Mouse (Mus musculus) T-helper 2 cell (primary cell): ENCODE measurements around the gene Adgrg1.
"Not testable (repeated sequence)": the region's sequence is repeated elsewhere in the genome, so short reads cannot be mapped to it uniquely, and the experiment has no call there.

ENCODE experiments used
- in situ Hi-C: fragments of 300-600 bp; cut with MboI, MseI; formaldehyde crosslinking; loops from one replicate; pipeline ENCODE4 v1.15.1; 2025; ENCODE audit warnings: high pct_unique_total_duplicates

The Adgrg1 gene

DNA sequence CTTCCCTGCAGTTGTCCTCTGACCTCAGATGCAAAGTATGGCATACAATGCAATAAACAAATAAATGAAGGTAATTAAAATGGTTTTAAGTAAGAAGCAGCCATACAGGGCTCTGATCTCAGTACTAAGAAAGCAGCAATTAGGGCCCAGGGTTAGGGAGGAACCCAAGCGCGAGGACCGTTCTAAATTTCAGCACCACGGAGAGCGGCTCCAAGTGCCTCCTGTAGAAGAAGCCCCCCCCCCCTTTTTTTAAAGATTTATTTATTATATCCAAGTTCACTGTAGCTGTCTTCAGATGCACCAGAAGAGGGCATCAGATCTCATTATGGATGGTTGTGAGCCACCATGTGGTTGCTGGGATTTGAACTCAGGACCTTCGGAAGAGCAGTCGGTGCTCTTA is 53.8 kb downstream of the Adgrg1 start:
- in situ Hi-C loops, result not testable (repeated sequence)

DNA sequence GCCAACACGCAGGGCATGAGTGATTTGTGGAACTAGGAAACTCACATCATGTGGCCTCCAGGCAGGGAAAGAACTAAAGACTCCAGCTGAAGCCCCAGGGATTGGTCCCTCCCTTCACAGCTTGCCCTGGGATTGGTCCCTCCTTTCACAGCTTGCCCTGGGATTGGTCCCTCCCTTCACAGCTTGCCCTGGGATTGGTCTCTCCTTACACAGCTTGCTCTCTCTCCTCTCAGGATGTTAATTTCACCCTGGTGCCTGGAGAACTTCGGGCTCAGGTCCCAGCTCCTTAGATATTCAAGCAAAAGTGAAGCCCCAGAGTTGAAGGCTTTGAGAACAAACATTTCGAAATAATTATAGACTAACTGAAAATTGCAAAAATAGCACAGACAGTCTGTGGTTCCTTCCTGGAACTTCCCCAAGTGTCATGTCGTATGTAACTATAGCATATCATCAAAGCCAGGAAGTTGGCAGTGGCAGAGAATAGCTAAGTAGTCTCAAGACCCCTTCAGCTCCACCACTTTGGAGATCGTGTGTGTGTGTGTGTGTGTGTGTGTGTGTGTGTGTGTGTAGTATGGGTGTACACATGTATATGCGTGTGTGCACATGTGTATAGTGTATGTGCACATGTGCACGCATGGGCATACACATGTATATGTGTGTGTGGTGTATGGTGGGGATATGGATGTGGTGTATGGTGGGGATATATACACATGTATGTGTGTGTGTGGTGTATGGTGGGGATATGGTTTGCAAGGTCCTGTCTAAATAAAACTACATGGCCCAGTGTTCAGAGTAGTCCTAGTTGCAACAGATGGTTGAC is 62.8 kb downstream of the Adgrg1 start:
- in situ Hi-C loops, result no loop called here

DNA sequence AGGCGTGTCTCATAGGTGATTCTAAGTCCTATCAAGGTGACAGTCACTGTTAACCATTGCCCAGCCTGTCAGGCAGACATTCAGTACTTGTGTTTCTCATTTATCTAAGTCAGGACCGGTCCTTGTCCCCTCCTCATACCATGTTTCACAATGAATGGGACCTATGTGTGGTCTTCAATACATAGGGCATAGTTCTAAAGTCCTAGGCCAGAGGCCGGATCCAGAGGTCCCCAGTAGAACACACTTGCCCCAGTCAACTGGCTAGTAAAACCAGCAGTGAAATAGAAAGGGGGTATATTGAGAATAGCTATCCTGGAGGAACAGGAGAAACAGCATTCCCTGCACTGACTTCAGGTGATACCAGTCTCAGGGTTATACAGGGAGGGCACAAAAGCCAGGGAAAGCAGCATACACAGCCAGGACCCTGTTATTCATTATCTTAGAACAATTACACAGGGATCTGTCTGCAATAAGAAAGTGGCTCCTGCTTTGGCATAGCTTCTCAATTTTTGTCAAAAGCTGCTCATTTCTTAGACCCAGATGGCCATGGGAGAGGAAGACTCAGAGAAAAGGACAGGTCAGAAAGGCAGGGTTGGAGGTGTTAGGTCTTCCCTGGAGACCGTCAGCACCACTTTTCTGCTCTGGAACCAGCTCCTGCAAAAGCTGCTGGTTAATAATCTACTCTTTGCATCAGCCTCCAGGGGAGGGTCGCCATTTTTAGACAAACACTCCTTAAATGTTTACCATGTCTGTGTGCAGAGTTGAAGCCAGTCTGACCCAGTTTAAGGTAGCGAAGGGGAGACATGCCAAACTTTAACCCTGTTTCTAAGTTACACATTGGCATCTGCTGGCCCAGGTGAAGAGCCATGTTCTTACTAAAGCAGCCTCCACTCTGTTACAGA is 67.6 kb downstream of the Adgrg1 start:
- in situ Hi-C loops, result no loop called here

DNA sequence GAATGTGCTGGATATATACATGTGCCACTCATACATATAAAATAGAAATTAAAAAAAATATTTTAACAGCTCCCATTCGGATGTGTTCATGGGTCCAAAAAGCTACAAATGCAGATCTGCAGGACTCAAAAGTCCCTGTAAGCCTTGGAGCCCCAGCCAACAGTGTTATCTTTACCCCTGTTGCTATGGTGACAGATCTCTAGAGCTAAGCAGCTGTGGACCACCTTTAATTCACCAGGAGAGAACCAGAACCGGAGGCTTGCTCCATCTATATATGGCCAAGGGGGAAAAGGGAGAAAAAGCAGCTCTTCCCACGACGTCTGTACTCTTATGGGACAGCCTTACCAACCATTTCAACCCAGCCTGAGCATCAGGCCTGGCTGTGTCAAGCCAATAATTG is 70.3 kb downstream of the Adgrg1 start:
- in situ Hi-C loops, result no loop called here

DNA sequence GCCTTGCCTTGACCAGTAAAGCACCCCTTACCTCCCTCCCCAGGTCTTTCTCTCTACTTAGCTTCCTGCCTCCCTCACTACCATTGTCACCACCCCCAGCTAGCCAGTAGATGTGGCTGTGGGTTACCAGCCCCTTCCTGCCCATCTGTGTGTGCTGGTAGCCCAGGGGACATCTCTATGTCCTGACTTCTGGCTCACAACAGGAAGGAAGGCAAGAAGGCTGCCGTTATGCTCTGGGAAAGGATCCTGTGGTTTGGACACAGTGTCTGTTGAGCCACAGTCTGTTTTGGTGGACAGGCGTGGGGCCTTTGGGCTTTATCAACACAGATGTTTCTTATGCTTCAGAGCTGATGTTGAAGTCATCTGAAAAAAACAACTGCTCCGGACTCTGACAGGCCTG is 72.4 kb downstream of the Adgrg1 start:
- in situ Hi-C loops, result no loop called here

DNA sequence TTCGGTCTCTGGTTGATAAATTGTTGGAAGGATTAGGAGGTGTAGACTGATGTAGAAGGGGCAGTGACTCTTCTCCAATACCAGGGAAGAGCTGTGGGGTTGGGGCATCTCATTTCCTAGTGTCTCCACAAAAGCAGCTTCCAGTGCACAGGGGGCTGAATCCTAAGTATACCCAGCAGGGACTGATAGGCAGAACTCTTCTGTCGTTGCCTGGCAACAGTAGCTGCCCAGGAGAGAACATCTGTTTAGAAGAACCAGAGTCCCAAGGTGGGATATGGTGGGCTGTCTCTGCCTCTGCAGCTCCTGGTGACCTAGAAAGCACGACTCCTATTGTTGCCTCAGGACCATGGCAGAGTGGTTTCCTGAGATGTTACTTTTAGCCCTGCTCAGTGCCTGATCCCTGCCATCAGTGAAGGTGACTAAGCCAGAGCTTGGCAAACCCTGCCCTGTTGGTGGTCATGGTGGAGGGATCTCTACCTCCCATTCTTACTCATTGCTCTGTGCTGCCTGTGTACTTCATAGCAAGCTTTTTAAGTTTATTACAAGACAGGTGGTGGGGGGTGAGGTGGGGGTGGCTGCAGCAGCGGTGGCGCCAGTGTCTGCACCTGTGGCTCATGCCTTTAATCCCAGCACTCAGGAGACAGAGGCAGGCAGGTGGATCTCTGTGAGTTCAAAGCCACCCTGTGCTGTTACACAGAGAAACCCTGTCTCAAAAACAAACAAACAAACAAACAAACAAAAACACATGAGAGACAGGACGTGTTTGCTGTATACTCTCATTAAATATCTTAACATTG is 73.5 kb downstream of the Adgrg1 start:
- in situ Hi-C loops, result no loop called here

DNA sequence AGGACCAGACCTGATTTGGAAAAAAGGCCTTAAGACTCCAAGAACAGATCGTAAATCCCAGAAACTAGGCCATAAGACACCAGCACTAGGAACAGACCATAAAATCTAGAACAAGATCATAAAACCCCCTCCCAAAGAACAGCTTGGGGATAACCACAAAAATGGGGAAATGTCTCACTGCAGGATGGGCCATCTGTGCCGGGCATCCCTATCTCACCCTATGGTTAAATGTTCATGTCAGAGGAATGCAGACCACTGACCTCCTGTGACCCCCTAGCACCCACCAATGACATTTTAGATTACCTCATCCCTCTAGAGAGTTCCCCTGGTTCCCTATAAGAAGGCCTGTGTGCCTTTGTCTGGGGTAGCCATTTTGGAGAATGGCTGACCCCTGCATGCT is 75.1 kb downstream of the Adgrg1 start:
- in situ Hi-C loops, result no loop called here

DNA sequence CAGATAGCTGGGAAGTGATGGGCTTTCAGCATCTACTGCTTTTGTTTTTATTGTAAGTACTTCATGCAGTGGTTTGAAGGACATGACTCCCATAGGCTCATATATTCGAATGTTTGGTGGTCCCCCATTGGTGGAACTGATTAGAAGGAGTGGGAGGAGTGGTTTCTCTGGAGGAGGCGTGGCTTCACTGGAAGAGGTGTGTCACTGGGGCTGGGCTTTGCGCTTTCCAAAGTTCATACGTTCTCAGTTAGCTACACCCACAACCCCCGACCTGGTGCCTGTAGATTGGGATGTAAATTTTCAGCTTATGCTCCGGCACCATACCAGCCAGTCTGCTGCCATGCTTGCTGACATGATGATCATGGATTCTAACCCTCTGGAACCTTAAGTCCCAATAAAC is 79.9 kb downstream of the Adgrg1 start:
- in situ Hi-C loops, result no loop called here

DNA sequence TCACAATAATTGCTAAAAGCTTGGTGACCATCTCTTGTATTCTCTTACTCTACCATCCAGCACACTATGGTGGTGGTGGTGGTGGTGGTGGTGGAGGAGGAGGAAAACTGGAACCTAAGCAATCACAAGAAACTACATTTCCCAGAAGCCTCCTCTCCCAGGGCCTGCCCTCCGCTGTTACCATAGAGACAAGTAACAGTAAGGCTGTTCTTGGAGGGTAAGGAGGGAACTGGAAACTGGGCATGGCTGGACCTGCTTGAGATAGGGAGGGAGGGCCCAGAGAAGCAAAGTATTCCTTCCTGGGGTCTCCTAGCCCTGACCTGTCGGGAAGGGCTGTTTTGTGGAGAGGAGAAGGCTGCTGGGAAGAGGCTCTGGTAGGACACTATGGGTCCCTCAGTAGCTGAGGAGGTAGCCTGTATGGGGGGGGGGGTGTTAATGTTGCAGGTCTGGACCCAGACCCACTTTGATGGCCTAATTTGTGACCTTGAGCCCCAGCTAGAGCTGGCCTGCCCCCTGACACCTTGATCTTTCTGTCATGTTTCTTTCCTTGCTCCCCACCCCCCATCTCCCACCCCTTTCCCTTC is 80.5 kb downstream of the Adgrg1 start, which contains the start of gene Drc7:
Drc7 (plus strand) TSS at position 177 of the 584 bp plus-strand sequence.
- in situ Hi-C loops, result no loop called here

DNA sequence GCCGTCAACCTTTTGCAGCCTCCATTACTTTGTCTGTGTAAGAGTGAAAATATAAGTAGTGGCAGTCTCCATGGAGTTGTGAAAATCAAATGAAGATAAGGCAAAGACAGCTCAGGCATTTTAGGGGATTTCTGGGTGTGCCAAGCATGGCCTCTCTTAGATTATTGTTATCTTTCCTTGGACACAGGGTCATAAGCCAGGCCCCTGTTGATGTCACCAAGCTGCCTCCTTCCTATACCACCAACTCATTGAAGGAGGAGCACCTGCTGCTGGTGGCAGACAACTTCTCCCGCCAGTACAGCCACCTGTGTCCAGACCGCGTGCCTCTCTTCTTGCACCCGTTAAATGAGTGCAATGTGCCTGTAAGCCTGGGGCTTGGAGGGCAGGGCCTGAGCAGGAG is 81.9 kb downstream of the Adgrg1 start:
- in situ Hi-C loops, result no loop called here

DNA sequence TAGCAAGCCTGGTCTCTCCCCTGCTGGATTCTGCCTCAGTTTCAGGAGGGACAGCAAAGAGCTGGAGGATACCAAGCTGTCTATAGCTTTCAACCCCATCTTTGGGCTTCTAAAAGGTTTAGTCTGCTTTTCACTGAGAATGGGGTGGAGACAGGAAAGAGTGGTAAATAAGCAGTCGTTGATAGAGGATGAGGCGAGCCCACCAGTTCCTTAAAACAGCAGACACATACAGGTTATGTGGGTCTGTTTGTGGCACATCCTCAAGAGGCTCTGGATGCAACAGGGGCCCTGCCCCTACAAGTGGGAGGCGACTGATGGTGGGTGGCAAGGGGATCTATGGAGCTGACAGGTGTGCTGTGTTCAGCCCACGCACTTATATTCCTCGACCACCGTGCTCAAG is 84.1 kb downstream of the Adgrg1 start:
- in situ Hi-C loops, result no loop called here

DNA sequence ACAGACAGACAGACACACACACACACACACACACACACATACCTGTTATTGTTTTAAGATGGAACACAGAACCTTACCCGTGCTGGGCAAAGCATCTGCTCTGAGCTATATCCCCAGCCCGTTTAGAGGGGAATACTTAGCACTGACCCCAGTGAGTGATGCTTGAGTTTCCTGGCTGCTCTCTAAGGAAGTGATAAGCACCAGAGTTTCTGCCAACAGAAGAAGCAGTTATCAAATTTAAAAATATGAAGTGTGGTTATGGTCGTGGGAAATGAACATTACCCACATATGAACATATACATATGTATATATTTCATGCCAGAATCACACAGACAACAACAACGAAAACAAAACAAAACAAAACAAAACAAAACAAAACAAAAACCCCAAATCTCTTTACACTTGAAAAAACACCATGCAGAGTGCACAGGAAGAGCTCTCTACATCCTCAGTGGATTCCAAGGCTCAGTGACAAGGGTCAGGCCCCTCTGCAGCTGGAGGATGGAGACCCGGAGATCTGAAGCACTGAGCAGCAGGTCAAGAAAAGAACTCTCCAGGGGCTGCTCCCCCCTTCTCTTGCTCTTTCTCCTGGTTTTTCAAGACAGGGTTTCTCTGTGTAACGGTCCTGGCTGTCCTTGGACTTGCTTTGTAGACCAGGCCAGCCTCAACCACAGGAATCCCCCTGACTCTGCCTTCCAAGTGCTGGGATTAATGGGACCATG is 85.4 kb downstream of the Adgrg1 start:
- in situ Hi-C loops, result no loop called here
